Mouse (Mus musculus) limb, embryonic 10.5 days (tissue): Measurements from ENCODE around the gene Espl1. TPM values are rescaled to one million over a fixed set of nuclear protein-coding genes. Genes with fewer than 3 reads are reported as not detected.

Experiments used
- DNase-seq: peaks from one replicate; pipeline ENCODE4 v3.0.0-alpha.2; 2017; ENCODE audit warnings: low spot score
- H3K27ac ChIP-seq: fragments of 300-500 bp; sonication (generic); 2 replicates; pipeline ENCODE4 v1.5.1; 2016; ENCODE audit warnings: mild to moderate bottlenecking
- H3K27me3 ChIP-seq: fragments of 300-500 bp; sonication (generic); 2 replicates; pipeline ENCODE4 v1.6.1; 2016; ENCODE audit warnings: low read depth, mild to moderate bottlenecking; ENCODE audit not compliant: poor library complexity, severe bottlenecking
- H3K36me3 ChIP-seq: fragments of 300-500 bp; sonication (generic); 2 replicates; pipeline ENCODE4 v1.6.1; 2016; ENCODE audit warnings: mild to moderate bottlenecking, moderate library complexity
- H3K4me1 ChIP-seq: fragments of 300-500 bp; sonication (generic); 2 replicates; pipeline ENCODE4 v1.6.1; 2016
- H3K4me3 ChIP-seq: fragments of 300-500 bp; sonication (generic); 2 replicates; pipeline ENCODE4 v1.5.1; 2016; ENCODE audit warnings: mild to moderate bottlenecking, moderate library complexity
- H3K9me3 ChIP-seq: fragments of 300-500 bp; sonication (generic); replicated peaks from 2 replicates; pipeline ENCODE4 v1.6.1; 2016; ENCODE audit warnings: mild to moderate bottlenecking
- WGBS: fragments of 180-500 bp; shearing (Covaris S2); methylation state at CpG from one replicate; pipeline ENCODE4 v1.1.7; 2016; 5-methylcytosine and 5-hydroxymethylcytosine counted together
- polyA plus RNA-seq: library from polyadenylated mRNA; unstranded; fragments of >200 nt; fragmentation: Nextera tagmentation; extraction: Ambion mirVana; gene quantifications from 2 replicates; pipeline ENCODE4 v1.2.1, GENCODE M21; 2016

Gene Espl1
- polyA plus RNA-seq, 1 experiment from 2014 or later: 60.6 TPM

- no peaks in the 10 kb centered on the region for H3K9me3 ChIP-seq
- H3K4me3 ChIP-seq: no peak overlapping the region
- no peak overlapping the region for H3K27ac ChIP-seq
- no peak for DNase-seq
- H3K27me3 ChIP-seq: no peaks in the 10 kb centered on the region
- WGBS: 89% methylated on average over 8 of the region's 8 CpGs
- peaks cover 27% of the 10 kb centered on the region for H3K36me3 ChIP-seq
- H3K4me1 ChIP-seq: peaks cover 26% of the 10 kb centered on the region
Observed at GRCm38 (mm10) chr15:102282463-102283292, 13.4 kb upstream of the Espl1 start.

- 82% methylated on average over 3 of the region's 3 CpGs for WGBS
- H3K36me3 ChIP-seq: peaks cover 27% of the 10 kb centered on the region
- no peak for DNase-seq
- H3K4me1 ChIP-seq: peaks cover 24% of the 10 kb centered on the region
- no peak overlapping the region for H3K27ac ChIP-seq
- no peaks in the 10 kb centered on the region for H3K9me3 ChIP-seq
- no peak overlapping the region for H3K4me3 ChIP-seq
- H3K27me3 ChIP-seq: no peaks in the 10 kb centered on the region
Observed at GRCm38 (mm10) chr15:102283648-102284047, 12.4 kb upstream of the Espl1 start.

- Histone ChIP-seq H3K9me3 (no peaks in the 10 kb centered on the region), H3K36me3 (peaks cover 7% of the 10 kb centered on the region), H3K4me1 (no peaks in the 10 kb centered on the region), H3K4me3 (no peak overlapping the region), H3K27me3 (no peaks in the 10 kb centered on the region), H3K27ac (no peak overlapping the region)
- DNase-seq: no peak
Observed at GRCm38 (mm10) chr15:102287395-102287794, 8.7 kb upstream of the Espl1 start.

- peak overlapping the region; percentile 81 for H3K4me3 ChIP-seq
- DNase-seq: no peak
- H3K9me3 ChIP-seq: no peaks in the 10 kb centered on the region
- H3K36me3 ChIP-seq: peaks cover 38% of the 10 kb centered on the region
- WGBS: 4% methylated on average over 24 of the region's 24 CpGs
- H3K27me3 ChIP-seq: no peaks in the 10 kb centered on the region
- peak overlapping the region; percentile 81 for H3K27ac ChIP-seq
- peaks cover 12% of the 10 kb centered on the region for H3K4me1 ChIP-seq
Observed at GRCm38 (mm10) chr15:102296368-102297006, 421 bp downstream of the Espl1 start.

GRCm38 (mm10) chr15:102302542-102302941, 6.5 kb downstream of the Espl1 start:
- Histone ChIP-seq H3K27ac (no peak overlapping the region), H3K9me3 (no peaks in the 10 kb centered on the region), H3K4me1 (no peaks in the 10 kb centered on the region), H3K27me3 (no peaks in the 10 kb centered on the region), H3K36me3 (peaks cover 95% of the 10 kb centered on the region), H3K4me3 (no peak overlapping the region)
- WGBS: 92% methylated on average over 6 of the region's 6 CpGs
- DNase-seq: no peak

GRCm38 (mm10) chr15:102308717-102309116, 12.7 kb downstream of the Espl1 start:
- Histone ChIP-seq H3K4me1 (no peaks in the 10 kb centered on the region), H3K36me3 (peaks cover 97% of the 10 kb centered on the region), H3K4me3 (no peak overlapping the region), H3K27ac (no peak overlapping the region), H3K9me3 (no peaks in the 10 kb centered on the region), H3K27me3 (no peaks in the 10 kb centered on the region)
- no peak for DNase-seq
- 86% methylated on average over 9 of the region's 9 CpGs for WGBS

- H3K4me1 ChIP-seq: no peaks in the 10 kb centered on the region
- DNase-seq: no peak
Observed at GRCm38 (mm10) chr15:102310074-102310845, 14.2 kb downstream of the Espl1 start.

GRCm38 (mm10) chr15:102311489-102311888, 15.4 kb downstream of the Espl1 start:
- no peaks in the 10 kb centered on the region for H3K4me1 ChIP-seq
- no peaks in the 10 kb centered on the region for H3K27me3 ChIP-seq
- peaks cover 97% of the 10 kb centered on the region for H3K36me3 ChIP-seq
- DNase-seq: no peak
- no peak overlapping the region for H3K27ac ChIP-seq
- H3K4me3 ChIP-seq: no peak overlapping the region
- no peaks in the 10 kb centered on the region for H3K9me3 ChIP-seq

More at GRCm38 (mm10) chr15:102310074-102310845, 14.2 kb downstream of the Espl1 start:
- Histone ChIP-seq H3K36me3 (peaks cover 97% of the 10 kb centered on the region), H3K27me3 (no peaks in the 10 kb centered on the region), H3K4me3 (no peak overlapping the region), H3K9me3 (no peaks in the 10 kb centered on the region), H3K27ac (no peak overlapping the region)
- 80% methylated on average over 10 of the region's 10 CpGs for WGBS

GRCm38 (mm10) chr15:102315292-102315691, 19.2 kb downstream of the Espl1 start:
- Histone ChIP-seq H3K4me1 (no peaks in the 10 kb centered on the region), H3K27ac (no peak overlapping the region), H3K9me3 (no peaks in the 10 kb centered on the region), H3K36me3 (peaks cover 96% of the 10 kb centered on the region), H3K4me3 (no peak overlapping the region), H3K27me3 (no peaks in the 10 kb centered on the region)
- no peak for DNase-seq
- 92% methylated on average over 8 of the region's 8 CpGs for WGBS

GRCm38 (mm10) chr15:102316263-102316662, 20.2 kb downstream of the Espl1 start:
- no peaks in the 10 kb centered on the region for H3K4me1 ChIP-seq
- no peaks in the 10 kb centered on the region for H3K9me3 ChIP-seq
- peak; percentile 49 for DNase-seq
- H3K4me3 ChIP-seq: no peak overlapping the region
- 89% methylated on average over 6 of the region's 6 CpGs for WGBS
- no peaks in the 10 kb centered on the region for H3K27me3 ChIP-seq
- peaks cover 98% of the 10 kb centered on the region for H3K36me3 ChIP-seq
- H3K27ac ChIP-seq: no peak overlapping the region

GRCm38 (mm10) chr15:102324654-102325473, 28.8 kb downstream of the Espl1 start:
- H3K27ac ChIP-seq: no peak overlapping the region
- no peaks in the 10 kb centered on the region for H3K27me3 ChIP-seq
- DNase-seq: no peak
- peaks cover 72% of the 10 kb centered on the region for H3K36me3 ChIP-seq
- H3K9me3 ChIP-seq: no peaks in the 10 kb centered on the region
- peaks cover 12% of the 10 kb centered on the region for H3K4me1 ChIP-seq
- peak overlapping the region; percentile 20 for H3K4me3 ChIP-seq
- WGBS: 81% methylated on average over 12 of the region's 12 CpGs

GRCm38 (mm10) chr15:102326022-102326576, 30.0 kb downstream of the Espl1 start, which contains the start of gene Pfdn5:
TSS of gene Pfdn5 (plus strand) at chr15:102326116.
- H3K27ac ChIP-seq: peak within 1 kb of the TSS; percentile 87

More at GRCm38 (mm10) chr15:102326022-102326576, 30.0 kb downstream of the Espl1 start, which contains the start of gene Pfdn5:
- WGBS: under 1% methylated on average over 40 of the region's 40 CpGs
- Histone ChIP-seq H3K27me3 (no peaks in the 10 kb centered on the region), H3K4me1 (peaks cover 13% of the 10 kb centered on the region), H3K36me3 (peaks cover 72% of the 10 kb centered on the region), H3K9me3 (no peaks in the 10 kb centered on the region), H3K4me3 (peak within 1 kb of the TSS; percentile 70)
- peak; percentile 86 for DNase-seq
